Mouse (Mus musculus): ENCODE results near the gene Abcg1.

DNA sequence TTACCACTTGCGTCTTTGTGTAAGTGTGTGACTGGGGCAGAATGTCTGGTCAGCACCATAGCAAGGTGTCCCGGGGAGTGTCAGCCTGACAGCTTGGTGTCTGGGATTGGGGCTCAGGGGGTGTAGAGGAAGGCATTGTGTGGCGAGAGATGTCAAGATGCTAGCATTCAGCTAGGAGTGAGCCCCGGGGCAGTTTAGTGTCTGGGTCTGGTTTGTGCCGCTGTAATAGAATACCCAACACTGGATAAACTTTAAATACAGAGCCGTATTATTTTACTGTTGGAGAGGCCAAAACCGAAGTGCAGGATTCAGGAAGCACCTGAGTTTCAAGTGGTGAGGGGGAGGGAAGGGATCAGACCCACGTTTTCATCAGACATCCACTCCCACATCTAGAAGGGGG is 20.1 kb upstream of the Abcg1 start:
- TF ChIP-seq EP300 (IDR thresholded peaks at IDR 0.05; ENCODE audit: low read depth) (no peak), CTCF (IDR thresholded peaks at IDR 0.05; ENCODE audit: low read depth) (no peak)

Measured in heart, postnatal 0 days (tissue).